In genomic region chr9:28084273-28084726, GRCm38 (mm10) we compare ENCODE assay signal across 9 mouse cellular contexts.
DNase-seq lines count a peak whose midpoint lies in the region; ATAC-seq lines count a peak whose summit lies in the region.
"Had no signal": no experiment of that assay in that cellular context is flagged by ENCODE, and none has a peak within 500 bp of the region (broad histone marks: within the 10 kb centered on the region; RNA-seq: fewer than 3 reads in every experiment).

No protein-coding gene starts in this region.

- 26% methylated on average over 2 of the region's 2 CpGs for WGBS in kidney, embryonic 15.5 days
- WGBS in hindbrain, embryonic 11.5 days: 8% methylated on average over 2 of the region's 2 CpGs
- WGBS in midbrain, embryonic 14.5 days: 7% methylated on average over 2 of the region's 2 CpGs

- no peaks in the 10 kb centered on the region for H3K36me3 ChIP-seq in kidney, embryonic 15.5 days
- no peaks in the 10 kb centered on the region for H3K36me3 ChIP-seq in hindbrain, embryonic 11.5 days (ENCODE audit: control insufficient read depth, insufficient read depth, low read length)
- H3K36me3 ChIP-seq in midbrain, embryonic 14.5 days (ENCODE audit: control insufficient read depth, insufficient read depth, low read length): no peaks in the 10 kb centered on the region
- H3K36me3 ChIP-seq: limb, embryonic 12.5 days had no signal

- H3K27me3 ChIP-seq in kidney, embryonic 15.5 days: no peaks in the 10 kb centered on the region
- H3K27me3 ChIP-seq in hindbrain, embryonic 11.5 days (ENCODE audit: control insufficient read depth, insufficient read depth, low read length): no peaks in the 10 kb centered on the region
- no peaks in the 10 kb centered on the region for H3K27me3 ChIP-seq in midbrain, embryonic 14.5 days (ENCODE audit: control insufficient read depth, insufficient read depth, low read length)

- no peak for DNase-seq in kidney, adult 11 months
- DNase-seq in embryo, embryonic 10.5 days (ENCODE audit: low spot score): peak; percentile 36
- peak; percentile 20 for DNase-seq in hindbrain, embryonic 11.5 days (ENCODE audit: low spot score)
- peak; percentile 47 for DNase-seq in midbrain, embryonic 14.5 days
- no peak for DNase-seq in layer of hippocampus, adult 8-10 months (ENCODE audit: low spot score in 2 of 2)
- DNase-seq in urinary bladder, postnatal 25 days (ENCODE audit: low spot score): no peak
- DNase-seq in urinary bladder, postnatal 10 days (ENCODE audit: low spot score): no peak

- no peak overlapping the region for H3K4me2 ChIP-seq in kidney, embryonic 15.5 days
- H3K4me2 ChIP-seq in hindbrain, embryonic 11.5 days (replicated peaks; ENCODE audit: low read depth, low read length): no peak overlapping the region
- H3K4me2 ChIP-seq in midbrain, embryonic 14.5 days (ENCODE audit: low read length): no peak overlapping the region
- H3K4me2 ChIP-seq: limb, embryonic 12.5 days had no signal

- H3K4me1 ChIP-seq in kidney, embryonic 15.5 days: peaks cover 16% of the 10 kb centered on the region
- peaks cover 4% of the 10 kb centered on the region; the same call in 1 of the 2 replicates for H3K4me1 ChIP-seq in hindbrain, embryonic 11.5 days (replicated peaks; ENCODE audit: control insufficient read depth, insufficient read depth, low read length)
- H3K4me1 ChIP-seq in midbrain, embryonic 14.5 days (ENCODE audit: control insufficient read depth, insufficient read depth, low read length): 0 out of 2 replicates have a peak, but pooled peaks cover 9% of the 10 kb centered on the region
- H3K4me1 ChIP-seq: limb, embryonic 12.5 days had no signal

- H3K27ac ChIP-seq in kidney, embryonic 15.5 days: no peak overlapping the region
- H3K27ac ChIP-seq in hindbrain, embryonic 11.5 days (ENCODE audit: low read depth, low read length): no peak overlapping the region
- no peak overlapping the region for H3K27ac ChIP-seq in midbrain, embryonic 14.5 days (replicated peaks; ENCODE audit: low read depth, low read length)
- H3K27ac ChIP-seq: limb, embryonic 12.5 days had no signal

- no peak overlapping the region for H3K4me3 ChIP-seq in kidney, embryonic 15.5 days (replicated peaks)
- H3K4me3 ChIP-seq in hindbrain, embryonic 11.5 days (ENCODE audit: low read depth, low read length): no peak overlapping the region
- H3K4me3 ChIP-seq in midbrain, embryonic 14.5 days (replicated peaks; ENCODE audit: low read depth, low read length): no peak overlapping the region
- H3K4me3 ChIP-seq: limb, embryonic 12.5 days had no signal

- ATAC-seq in kidney, embryonic 15.5 days (replicated peaks; ENCODE audit: low FRiP score): peak; percentile 77
- ATAC-seq in hindbrain, embryonic 11.5 days (ENCODE audit: low FRiP score): peak; percentile 63
- ATAC-seq in midbrain, embryonic 14.5 days (ENCODE audit: low FRiP score, low TSS enrichment): no peak

- H3K9me3 ChIP-seq in kidney, embryonic 15.5 days (replicated peaks): no peaks in the 10 kb centered on the region
- H3K9me3 ChIP-seq in hindbrain, embryonic 11.5 days (ENCODE audit: control insufficient read depth, low read length): no peaks in the 10 kb centered on the region
- no peaks in the 10 kb centered on the region for H3K9me3 ChIP-seq in midbrain, embryonic 14.5 days (ENCODE audit: control insufficient read depth, low read length)
- H3K9me3 ChIP-seq: limb, embryonic 12.5 days had no signal

- no peak overlapping the region for H3K9ac ChIP-seq in kidney, embryonic 15.5 days
- H3K9ac ChIP-seq in hindbrain, embryonic 11.5 days (ENCODE audit: low read depth, low read length): no peak overlapping the region
- no peak overlapping the region for H3K9ac ChIP-seq in midbrain, embryonic 14.5 days (replicated peaks; ENCODE audit: low read length)
- H3K9ac ChIP-seq: limb, embryonic 12.5 days had no signal

Comparison
In these comparisons a context has a peak if more than half of its experiments do, and no peak if none do; other contexts are left out.
1. DNase-seq: peak in embryo, embryonic 10.5 days (single experiment), hindbrain, embryonic 11.5 days (single experiment) and midbrain, embryonic 14.5 days (single experiment); none in kidney, adult 11 months (single experiment), layer of hippocampus, adult 8-10 months (0 of 2), urinary bladder, postnatal 25 days (single experiment) and urinary bladder, postnatal 10 days (single experiment).